Mouse (Mus musculus): ENCODE measurements at regions not wholly inside any gene's neighbourhood (a gene's known extent, or its start where the extent isn't known, plus 50 kb on each side); places are given as distances from the start of the nearest gene placed in this dataset.
"Not testable (repeated sequence)": the region's sequence is repeated elsewhere in the genome, so short reads cannot be mapped to it uniquely, and the experiment has no call there.

GRCm38 (mm10) chr12:9655794-9656193, 85.9 kb downstream of the Osr1 start:
- DNase-seq (ENCODE audit: extremely low spot score in 1 of 2, low spot score in 2 of 2) = no peak
- intact Hi-C loops (cut with DNase I) = no loop called here

DNA sequence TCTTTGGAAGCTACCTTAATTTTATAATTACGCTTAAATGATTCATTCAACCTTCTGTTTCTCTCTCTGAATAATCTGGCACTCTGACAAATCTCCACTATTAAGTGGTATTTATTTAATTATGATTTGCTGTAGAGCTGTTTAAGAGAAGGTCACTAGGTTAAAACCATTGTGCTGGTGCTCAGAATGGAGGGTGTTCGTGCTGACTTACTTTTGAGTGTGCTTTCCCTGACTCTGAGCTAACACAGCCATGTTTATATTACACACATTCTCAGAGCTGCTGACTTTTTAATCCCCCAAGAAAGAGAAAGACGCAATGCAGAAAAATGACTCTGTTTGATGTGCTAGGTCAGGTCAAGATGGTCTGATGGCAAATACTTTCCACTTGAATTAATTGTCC, 86.4 kb downstream of the Osr1 start:
- no peak for DNase-seq (ENCODE audit: extremely low spot score in 1 of 2, low spot score in 2 of 2)
- intact Hi-C loops (cut with DNase I) = no loop called here

DNA sequence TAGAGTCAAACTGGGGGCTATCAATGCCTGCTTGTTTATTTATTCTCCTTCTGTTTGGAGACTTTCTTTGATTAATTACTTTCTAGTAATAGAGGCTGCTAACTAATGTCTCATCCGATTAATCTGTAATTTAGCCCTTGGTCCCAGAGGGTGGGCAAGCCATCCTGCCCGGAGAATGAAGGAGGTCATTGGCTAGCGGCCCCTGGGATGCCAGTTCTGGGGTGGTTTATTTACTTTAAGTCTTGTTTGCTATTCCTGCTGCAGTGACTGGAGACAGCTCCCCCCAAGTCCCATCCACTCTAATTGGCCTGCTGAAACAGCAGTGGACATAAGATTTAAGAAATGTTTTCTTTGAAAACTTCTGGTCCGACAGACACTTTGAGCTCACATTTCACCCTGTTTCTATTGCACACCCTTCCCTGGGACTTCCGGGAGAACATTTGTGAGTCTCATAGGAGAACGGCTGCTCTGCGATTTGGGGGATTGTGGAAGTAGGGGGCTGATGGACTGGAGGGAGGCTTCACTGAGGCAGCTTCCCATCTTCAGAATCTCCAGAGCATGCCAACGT, 87.4 kb downstream of the Osr1 start:
- DNase-seq (ENCODE audit: extremely low spot score in 1 of 2, low spot score in 2 of 2) = no peak
- intact Hi-C loops (cut with DNase I) = no loop called here

DNA sequence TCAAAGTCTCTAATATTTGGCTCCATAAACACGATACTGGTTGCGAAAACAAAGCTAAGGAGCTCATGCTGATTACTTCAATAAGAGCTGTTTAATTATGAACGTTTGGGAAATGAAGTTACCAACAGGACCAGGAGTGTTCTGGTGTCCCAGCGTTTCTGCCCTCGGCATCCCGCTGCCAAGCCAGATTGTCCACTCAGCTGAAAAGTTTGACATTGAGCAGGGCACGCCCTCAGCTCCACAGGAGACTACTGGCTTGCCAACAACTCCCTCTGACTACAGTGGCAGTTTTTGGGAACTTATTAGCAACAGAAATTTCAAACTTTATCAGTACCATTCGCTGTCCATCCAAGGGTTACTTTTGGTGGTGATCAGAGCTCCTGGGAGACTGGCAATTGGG, 87.9 kb downstream of the Osr1 start:
- intact Hi-C loops (cut with DNase I) = no loop called here
- peak in 1 of 2 experiments; percentile 57 for DNase-seq (ENCODE audit: extremely low spot score in 1 of 2, low spot score in 2 of 2)

DNA sequence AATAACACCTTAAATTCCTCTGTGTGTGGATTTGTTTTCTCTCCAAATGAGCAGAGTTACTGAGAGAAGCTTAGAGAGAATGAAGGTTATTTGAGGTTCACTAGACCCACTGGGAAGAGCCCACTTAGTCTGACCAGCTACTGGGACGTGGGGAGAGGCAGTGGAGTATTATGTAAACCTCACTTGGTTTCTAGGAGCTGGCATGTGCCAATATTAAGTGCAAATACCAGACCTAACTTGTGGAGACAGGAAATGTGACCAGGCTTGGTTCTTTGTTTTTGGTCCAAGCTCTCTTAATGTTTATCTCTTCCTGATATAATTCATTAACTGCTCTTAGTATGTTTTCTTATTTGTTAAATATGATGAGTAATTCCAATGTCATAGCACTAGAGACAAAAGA, 90.4 kb downstream of the Osr1 start:
- DNase-seq (ENCODE audit: extremely low spot score in 1 of 2, low spot score in 2 of 2) = no peak
- intact Hi-C loops (cut with DNase I) = no loop called here

GRCm38 (mm10) chr12:9688776-9689175, 118.9 kb downstream of the Osr1 start:
- intact Hi-C loops (cut with DNase I) = no loop called here
- DNase-seq (ENCODE audit: extremely low spot score in 1 of 2, low spot score in 2 of 2) = no peak

GRCm38 (mm10) chr12:9689541-9689940, 119.6 kb downstream of the Osr1 start:
- peak in 1 of 2 experiments; percentile 4 for DNase-seq (ENCODE audit: extremely low spot score in 1 of 2, low spot score in 2 of 2)

GRCm38 (mm10) chr12:9732921-9733320, 163.0 kb downstream of the Osr1 start:
- intact Hi-C loops (cut with DNase I) = no loop called here
- DNase-seq (ENCODE audit: extremely low spot score in 1 of 2, low spot score in 2 of 2) = peak in 1 of 2 experiments; percentile 27

More at GRCm38 (mm10) chr12:9689541-9689940, 119.6 kb downstream of the Osr1 start:
- intact Hi-C loops (cut with DNase I) = no loop called here

GRCm38 (mm10) chr12:9744709-9745395, 174.9 kb downstream of the Osr1 start:
- intact Hi-C loops (cut with DNase I) = no loop called here
- no peak for DNase-seq (ENCODE audit: extremely low spot score in 1 of 2, low spot score in 2 of 2)

- DNase-seq (ENCODE audit: extremely low spot score in 1 of 2, low spot score in 2 of 2) = no peak
- intact Hi-C loops (cut with DNase I) = no loop called here
Observed at GRCm38 (mm10) chr12:9751261-9752078, 181.6 kb downstream of the Osr1 start.

- DNase-seq (ENCODE audit: extremely low spot score in 1 of 2, low spot score in 2 of 2) = no peak
- intact Hi-C loops (cut with DNase I) = no loop called here
Observed at GRCm38 (mm10) chr12:9752079-9752450, 182.1 kb downstream of the Osr1 start.

GRCm38 (mm10) chr12:9756411-9756810, 186.5 kb downstream of the Osr1 start:
- no peak for DNase-seq (ENCODE audit: extremely low spot score in 1 of 2, low spot score in 2 of 2)
- intact Hi-C loops (cut with DNase I) = no loop called here

- DNase-seq (ENCODE audit: extremely low spot score in 1 of 2, low spot score in 2 of 2) = no peak
- intact Hi-C loops (cut with DNase I) = no loop called here
Observed at GRCm38 (mm10) chr12:9760818-9761217, 190.9 kb downstream of the Osr1 start.

DNA sequence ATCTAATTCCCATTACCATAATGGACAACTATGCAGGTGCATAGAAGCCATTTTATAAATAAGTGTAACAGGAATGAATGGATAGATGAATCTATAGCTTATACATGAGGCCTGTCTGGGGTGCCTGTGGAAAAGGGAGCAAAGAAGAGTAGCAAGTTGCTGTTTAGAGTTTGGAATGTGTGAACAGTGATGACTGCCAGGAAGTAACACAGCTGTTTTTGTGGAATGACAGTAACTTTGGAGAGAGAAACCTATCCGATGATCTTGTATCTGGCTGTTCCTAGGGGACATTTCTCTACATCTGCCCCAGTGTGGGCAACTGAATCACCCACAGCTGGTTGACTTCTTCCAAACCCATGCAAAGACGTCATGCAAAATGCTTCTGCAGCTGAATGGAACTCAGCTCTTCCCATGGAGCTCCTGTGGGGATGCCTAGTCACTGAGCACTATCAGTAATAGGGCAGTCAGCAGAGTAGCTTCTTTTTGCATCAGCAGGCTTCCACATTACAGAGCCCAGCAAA, 192.4 kb downstream of the Osr1 start:
- intact Hi-C loops (cut with DNase I); DNase-seq (ENCODE audit: extremely low spot score in 1 of 2, low spot score in 2 of 2): not testable (repeated sequence)

- DNase-seq (ENCODE audit: extremely low spot score in 1 of 2, low spot score in 2 of 2) = no peak
- intact Hi-C loops (cut with DNase I) = no loop called here
Observed at GRCm38 (mm10) chr12:9762842-9763241, 192.9 kb downstream of the Osr1 start.

GRCm38 (mm10) chr12:9770908-9771307, 201.0 kb downstream of the Osr1 start:
- no peak for DNase-seq (ENCODE audit: extremely low spot score in 1 of 2, low spot score in 2 of 2)
- intact Hi-C loops (cut with DNase I) = no loop called here

- intact Hi-C loops (cut with DNase I) = no loop called here
- DNase-seq (ENCODE audit: extremely low spot score in 1 of 2, low spot score in 2 of 2) = no peak
Observed at GRCm38 (mm10) chr12:9772875-9773274, 203.0 kb downstream of the Osr1 start.

- intact Hi-C loops (cut with DNase I) = no loop called here
- no peak for DNase-seq (ENCODE audit: extremely low spot score in 1 of 2, low spot score in 2 of 2)
Observed at GRCm38 (mm10) chr12:9802284-9802683, 232.4 kb downstream of the Osr1 start.

GRCm38 (mm10) chr12:9807406-9807805, 237.5 kb downstream of the Osr1 start:
- DNase-seq (ENCODE audit: extremely low spot score in 1 of 2, low spot score in 2 of 2) = no peak
- intact Hi-C loops (cut with DNase I) = no loop called here

DNA sequence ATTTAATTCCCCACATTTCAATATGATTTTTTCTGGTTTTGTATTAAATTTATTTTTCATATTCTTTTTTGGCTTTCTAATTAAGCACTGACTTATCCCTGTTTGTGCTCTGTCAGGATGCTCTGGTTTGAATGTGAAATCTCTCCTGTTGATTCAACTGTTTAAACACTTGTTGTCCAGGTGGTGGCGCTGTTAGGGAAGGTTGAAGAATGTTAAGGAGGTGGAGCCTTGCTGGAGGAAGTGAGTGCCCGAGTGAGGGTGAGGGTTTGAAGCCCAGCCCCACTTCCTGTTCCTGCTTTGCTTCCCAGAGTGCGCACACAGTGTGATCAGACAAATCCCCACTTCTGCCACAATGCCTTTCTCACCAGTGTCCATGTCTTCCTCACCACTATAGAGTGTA, 263.4 kb downstream of the Osr1 start:
- peak in 1 of 2 experiments; percentile 31 for DNase-seq (ENCODE audit: extremely low spot score in 1 of 2, low spot score in 2 of 2)
- intact Hi-C loops (cut with DNase I) = no loop called here

Measured in left cerebral cortex, postnatal 10 days (tissue).